Mouse (Mus musculus): ENCODE data around the gene Cdh6.

The Cdh6 gene

DNA sequence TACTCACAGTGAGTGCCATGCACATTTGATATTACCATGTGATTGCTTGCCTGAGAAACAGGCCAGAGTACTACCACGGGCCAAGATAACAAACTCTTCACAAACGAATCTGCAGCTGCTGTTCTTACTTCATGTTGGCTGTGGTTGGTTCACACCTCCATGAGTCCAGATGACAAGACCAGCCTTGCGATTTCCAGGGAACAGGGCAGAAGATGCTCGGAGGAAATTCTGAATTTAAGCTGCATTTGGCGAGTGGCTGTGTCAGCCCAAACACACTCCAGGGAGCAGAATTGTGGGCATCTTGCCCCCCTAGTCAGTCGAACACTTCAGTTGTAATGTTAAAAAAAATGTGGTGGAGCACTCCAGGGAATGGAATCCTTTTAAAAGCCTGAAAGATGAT lies 18.1 kb downstream of the Cdh6 start:
- no peak for DNase-seq

DNA sequence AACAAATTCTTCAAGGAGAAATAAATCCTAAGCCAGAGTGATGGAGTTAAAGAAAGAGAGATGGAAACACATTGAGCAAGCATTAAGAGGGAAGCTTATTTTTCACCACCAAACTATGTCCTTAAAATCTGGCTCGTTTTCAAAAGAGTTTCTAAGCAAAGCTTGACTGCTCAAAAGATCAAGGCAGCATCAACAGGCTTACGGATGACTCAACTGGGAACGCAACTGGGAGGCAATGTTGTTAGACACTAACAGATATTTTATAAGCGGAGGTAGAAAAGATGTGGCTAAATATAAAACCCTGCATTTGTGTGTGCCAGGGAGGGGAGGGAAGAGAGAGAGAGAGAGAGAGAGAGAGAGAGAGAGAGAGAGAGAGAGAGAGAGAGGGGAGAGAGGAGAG lies 31.5 kb downstream of the Cdh6 start:
- DNase-seq = no peak

DNA sequence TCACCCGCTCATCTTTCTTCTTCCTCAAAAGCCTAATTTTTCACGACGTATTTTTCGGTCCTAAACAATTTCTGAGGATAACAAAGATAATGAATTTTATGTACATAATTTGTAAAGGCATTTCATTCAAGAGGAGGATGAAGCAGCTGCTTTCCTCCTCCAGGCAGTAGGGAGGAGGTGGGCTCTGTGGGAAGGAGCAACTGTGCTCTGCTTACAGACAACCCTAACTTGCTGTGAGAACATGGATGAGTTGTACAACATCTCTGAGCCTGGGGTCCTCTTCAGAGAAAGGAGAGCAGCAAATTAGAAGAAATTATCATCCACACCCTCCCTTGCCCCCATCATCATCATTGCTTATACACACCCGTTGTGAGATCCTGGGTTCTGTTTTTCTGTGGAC lies 33.8 kb downstream of the Cdh6 start:
- no peak for DNase-seq

DNA sequence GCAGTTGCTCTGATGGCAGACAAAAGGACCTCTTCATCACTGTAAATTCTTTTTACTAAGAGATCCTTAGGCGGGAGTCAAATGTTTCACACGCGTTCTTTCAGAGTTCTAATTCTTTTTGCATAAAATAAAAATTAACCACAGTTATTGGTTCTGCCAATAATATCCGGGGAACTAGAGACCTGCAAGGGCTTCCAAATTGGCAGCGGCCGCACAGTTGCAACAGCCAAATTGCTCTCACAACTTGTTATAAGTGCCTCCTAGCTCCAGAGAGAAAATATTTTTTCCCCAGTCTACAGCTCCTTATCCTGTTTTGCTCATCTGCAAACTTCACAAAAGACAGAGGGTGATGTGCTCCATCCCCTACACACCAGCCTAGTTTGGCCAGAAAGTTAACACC lies 36.3 kb downstream of the Cdh6 start:
- DNase-seq = no peak

DNA sequence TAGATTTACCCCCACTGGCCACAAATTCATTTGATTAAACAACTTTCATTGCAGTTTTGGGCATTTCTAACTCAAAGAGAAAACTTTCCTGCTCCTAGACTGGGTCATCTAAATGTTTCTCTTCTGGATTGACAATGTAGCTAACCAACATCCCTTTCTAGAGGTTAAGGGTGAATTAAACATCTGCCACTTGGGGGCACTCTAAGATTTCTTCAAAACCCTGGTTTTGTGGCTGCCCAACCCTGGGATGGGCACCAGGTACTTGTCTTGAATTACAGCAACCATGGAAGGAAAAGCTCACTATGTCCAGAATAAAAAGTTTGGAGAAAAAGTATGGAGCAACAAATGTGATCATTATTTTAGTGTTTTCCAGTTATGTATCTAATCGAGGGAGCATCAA lies 39.4 kb downstream of the Cdh6 start:
- peak; percentile 78 for DNase-seq

DNA sequence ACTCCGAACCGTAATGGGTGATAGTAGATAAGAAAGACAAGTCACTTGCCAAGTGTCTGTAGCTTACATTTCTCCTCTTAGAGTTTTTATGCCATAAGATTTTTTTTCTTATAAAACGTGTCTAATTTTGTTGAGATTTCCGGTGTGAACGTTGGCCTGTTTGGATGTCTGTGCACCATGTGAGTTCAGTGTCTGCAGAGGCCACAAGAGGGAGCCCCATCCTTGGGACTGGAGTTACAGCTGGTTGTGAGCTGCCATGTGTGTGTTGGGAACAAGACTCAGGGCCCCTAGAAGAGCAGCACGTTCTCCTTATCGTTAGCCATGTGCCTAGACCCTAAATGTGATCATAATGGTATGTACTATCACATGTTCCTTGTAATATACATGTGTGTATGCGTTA lies 40.1 kb downstream of the Cdh6 start:
- no peak for DNase-seq

DNA sequence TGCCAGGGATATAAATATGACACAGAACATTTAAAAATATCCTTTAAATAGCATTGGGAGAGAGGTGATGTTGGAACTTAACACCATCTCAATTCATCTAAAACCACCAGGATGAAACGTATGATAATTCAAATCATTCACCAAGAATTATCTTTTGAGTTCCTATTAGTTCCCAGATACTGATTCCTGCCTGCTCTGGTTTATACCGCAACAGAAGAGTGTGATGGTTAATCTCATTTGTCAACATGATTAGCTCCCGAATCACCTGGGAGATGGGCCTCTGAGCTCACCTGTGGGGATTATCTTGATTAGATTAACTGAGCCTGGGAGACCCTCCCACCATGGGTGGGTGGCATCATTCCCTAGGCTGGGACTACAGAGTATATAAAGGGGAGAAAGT lies 41.0 kb downstream of the Cdh6 start:
- DNase-seq = no peak

DNA sequence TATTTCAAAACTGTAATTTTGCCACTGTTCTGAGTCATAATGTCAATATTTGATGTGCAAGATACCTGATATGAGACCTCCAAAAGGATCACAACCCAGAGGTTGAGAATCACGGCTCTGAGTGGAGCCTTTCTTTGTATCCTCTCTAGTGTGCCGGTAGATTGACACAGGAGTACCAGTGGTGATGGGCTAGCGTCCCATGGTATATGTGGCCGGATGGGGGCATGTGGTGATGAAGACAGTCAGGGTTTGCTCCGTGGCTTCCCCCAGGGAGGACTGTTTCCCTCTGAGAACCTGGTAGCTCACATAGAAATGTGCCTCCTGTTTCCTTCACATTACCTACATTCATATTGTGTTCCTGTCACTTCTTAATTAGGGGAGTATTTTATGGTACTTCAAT lies 43.2 kb downstream of the Cdh6 start:
- no peak for DNase-seq

DNA sequence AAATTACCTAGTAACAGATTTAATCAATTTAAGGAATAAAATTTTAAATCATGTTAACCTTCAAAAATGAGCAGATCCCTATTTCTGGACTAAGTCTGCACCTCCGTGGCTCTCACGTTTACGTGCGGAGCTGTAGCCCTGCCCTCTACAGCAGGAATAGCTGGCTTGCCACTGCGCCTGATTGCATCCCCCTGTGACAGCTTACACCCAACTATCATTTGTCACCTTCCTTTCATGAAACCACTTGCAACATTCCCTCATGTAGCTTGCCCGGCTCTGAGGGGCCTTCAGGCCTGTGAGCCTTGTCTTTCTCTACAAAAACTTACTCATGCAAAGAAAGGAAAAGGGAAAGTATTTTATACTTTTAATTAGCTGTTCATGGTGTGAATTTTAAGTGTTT lies 73.1 kb downstream of the Cdh6 start:
- no peak for DNase-seq

DNA sequence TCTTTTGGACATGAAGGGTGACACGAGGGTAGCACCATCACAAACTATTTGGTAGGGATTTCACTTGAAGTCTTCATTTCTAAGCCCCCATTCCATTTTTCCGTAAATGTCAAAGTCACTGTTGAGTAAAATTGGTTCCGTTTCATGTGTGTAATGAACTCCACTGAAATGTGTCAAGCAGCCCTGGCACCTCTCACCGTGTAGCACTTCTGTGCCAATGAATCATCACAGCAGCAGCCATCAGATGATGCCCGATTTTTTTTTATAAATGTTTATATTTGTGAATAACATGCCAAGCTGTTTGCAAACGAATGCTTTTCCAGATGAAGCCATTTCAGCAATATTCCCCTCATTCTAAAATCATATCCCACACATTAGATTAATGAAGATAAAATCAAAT lies 75.6 kb downstream of the Cdh6 start:
- no peak for DNase-seq

DNA sequence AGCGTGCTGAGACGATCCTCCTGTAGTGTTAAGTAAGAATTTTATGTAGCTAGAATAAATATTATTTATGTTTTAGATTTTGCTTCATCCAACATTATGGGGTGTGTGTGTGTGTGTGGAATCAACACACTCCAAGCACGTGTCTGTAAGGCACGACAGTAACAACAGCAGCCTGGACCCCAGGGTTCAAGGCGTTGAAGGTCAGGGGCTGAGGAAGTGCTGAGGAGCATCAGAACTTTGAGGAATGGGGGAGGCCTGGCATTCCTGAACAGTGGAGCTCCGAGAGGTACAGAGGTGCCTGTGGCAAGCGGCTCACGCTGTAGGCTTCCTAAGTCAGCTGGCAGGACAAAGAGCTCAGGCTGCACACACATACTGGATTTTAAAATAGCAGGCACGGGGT lies 78.1 kb downstream of the Cdh6 start:
- no peak for DNase-seq

DNA sequence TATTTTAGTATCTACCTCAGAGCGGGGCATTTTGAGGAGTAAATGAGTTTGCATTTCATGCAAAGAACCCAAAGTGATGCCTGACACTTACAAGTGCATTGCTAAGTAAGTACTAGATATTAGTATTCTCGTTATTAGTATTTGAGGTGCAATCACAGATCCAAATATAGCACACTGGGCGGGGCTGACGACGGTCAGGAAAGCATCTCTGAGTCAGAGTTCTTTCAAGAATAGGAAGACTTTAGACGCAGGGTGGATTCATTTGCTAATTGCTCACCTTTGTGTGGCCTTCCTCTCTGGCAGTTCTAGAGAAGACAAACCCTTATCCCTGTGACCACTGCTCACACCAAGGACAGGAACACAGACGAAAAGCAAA lies 78.6 kb downstream of the Cdh6 start:
- no peak for DNase-seq

DNA sequence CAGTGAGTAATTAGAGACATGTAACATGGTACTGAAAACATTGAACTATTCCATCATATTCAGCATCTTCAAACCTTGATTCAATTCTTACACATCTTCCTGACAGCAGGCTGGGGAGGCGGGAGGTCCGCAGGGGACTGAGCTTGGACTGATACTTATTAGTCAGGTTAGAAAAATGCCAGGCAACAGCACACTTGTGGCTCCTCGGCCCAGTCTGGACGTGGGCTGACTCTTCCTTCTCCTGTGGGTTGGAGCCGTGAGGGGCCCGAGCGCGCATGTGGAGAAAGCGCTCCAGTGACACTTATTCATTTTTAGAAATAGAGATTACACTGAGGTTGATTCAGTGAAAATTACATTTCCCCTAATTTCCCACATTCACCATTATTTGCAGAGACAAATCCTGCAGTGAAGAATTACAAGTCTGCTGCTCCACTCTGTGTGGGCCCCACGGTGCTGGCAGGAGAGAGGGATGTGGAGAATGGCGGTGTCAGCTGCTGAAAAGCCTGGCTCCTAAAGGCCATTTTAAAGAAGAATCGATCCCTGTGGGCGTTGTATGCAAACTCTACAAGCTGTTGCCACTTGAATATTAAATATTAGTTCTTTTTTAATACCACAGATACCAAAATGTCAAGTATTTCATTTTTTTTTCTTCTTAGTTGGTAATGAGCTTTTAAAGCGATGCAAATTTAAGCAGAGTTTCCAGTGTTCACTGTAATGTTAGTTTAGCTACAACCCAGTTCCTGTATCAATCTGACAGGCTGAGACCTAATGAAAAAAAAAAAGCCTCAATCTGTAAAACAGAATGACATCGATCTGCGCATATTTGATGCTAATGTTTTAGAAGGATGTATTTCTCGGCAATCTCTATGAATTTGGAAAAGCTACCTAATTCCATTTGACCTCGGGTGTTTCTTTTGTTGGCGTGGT lies 79.3 kb downstream of the Cdh6 start:
- no peak for DNase-seq

DNA sequence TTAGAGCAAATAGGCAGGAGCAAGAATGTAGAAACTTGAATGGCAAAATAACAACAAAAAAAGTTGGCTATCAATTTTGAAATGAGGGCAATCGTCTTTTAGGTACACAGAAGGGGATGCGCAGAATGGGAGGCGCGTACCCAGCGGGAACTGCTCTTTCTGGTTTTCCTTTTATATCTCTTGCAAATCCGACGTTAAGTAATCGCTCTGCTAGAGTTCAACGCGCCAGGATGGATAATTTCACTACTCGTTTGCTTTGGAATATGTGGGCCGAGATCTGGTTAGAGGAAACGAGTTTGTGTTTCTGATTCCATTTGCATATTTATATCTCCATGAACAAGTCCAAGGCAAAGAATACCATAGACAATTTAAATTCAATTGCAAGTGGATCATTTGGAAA lies 81.4 kb downstream of the Cdh6 start:
- no peak for DNase-seq

DNA sequence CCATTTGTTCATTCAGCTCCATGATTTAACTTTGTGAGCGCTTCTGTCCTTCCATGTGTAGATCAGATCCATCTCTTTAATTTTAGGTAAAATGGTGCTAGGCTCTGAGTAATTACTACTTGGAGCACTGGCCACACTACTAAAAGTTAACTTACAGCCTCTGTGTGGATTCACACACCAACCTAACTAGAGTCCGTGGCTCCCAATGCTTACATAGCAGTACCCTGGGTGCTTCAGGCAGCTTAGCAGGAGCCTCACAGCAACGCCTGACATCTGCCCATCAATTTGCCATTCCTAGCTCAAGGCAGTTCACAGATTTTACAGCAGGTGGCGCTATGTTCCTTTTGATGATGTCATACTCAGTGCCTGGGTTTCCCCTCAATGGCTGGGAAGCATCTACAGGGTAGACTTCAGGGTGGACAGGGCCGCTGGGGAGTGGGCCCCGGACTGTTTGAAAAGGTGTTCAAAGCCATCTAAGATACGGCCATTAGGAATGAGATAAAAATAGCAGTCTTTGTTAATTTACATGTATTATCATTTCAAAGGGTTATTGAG lies 84.9 kb downstream of the Cdh6 start:
- DNase-seq = peak; percentile 73

DNA sequence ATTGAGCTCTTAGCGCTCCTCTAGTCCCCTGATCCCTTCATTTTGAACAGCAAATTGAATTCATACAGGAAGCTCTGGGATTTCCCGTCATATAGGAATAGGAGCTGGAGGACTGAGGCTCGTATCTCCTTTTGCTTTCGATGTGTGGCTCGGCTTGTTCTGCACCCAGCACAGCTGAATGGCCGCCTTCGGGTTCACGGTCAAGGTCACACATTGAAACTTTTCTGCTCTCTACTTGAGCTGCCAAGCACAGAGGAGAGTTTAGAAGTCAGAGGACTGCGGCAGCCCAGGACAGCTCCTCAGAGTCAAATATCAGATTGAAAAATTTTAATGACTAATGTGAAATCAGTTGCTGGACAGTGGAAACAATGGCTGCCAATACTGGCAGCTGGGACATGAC lies 88.7 kb downstream of the Cdh6 start:
- no peak for DNase-seq

DNA sequence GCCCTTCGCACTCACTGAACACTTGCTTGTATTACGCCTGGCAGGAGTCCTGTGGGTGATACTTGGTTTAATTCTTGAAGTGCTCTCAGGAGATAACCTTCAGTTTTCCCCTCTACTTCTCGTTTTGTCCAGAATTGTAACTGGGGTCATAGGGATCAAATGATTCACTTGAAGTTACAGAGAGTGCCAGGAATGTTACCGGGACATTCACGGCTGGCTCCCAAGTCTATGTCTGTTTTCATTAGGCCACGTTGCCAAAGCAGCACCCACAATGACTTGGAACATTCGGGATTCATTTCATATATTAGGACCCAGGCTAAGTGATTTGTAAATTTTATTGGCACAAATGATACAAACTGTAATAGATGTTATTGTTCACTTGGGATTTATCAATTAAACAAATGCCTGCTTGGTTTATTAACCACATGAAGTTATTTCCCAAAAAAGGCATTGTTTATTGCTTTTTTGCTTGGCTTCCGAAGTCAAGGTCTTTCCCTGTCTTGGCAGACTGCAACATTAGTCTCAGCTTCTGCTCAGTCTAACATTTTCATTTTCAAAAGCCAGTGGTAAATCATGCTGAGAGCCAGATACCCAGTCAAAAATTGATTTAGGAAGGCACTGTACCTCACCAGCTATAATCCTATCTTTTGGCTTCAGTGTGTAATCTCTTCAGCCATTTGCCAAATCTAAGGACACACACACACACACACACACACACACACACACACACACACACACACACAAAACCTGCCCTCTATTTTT lies 96.4 kb downstream of the Cdh6 start:
- no peak for DNase-seq

DNA sequence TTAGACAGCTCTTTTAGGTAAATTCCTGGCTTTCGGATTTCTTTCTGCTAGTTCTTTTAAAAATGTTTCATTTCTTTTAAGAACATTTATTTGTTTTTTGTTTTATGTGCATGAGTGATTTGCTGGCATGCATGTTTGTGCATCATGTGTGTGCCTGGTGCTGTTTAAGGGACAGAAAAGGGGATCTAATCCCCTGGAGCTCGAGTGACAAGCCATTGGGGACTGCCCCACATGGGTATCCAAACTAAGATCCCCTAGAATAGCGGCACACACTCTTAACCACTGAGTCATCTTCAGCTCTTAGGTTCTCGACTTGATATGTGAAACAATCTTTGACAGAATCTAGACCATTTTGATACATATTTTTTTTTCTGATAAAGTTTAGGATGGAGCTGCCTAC lies 99.4 kb downstream of the Cdh6 start:
- no peak for DNase-seq

DNA sequence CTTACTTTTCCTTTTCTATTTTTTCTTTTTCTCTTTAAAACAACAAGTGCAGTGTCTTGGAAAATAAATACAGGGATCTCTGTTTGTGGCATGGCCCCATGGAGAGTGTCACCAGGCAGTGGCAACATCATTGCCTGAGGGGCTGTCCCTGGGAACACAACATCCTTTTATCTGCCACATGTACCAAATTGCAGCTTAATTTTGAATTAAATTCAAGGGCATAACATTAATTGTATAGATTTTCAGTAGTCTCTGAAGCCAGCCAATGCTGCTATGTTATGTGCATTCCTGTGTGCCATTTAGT lies 105.3 kb downstream of the Cdh6 start:
- DNase-seq = no peak

DNA sequence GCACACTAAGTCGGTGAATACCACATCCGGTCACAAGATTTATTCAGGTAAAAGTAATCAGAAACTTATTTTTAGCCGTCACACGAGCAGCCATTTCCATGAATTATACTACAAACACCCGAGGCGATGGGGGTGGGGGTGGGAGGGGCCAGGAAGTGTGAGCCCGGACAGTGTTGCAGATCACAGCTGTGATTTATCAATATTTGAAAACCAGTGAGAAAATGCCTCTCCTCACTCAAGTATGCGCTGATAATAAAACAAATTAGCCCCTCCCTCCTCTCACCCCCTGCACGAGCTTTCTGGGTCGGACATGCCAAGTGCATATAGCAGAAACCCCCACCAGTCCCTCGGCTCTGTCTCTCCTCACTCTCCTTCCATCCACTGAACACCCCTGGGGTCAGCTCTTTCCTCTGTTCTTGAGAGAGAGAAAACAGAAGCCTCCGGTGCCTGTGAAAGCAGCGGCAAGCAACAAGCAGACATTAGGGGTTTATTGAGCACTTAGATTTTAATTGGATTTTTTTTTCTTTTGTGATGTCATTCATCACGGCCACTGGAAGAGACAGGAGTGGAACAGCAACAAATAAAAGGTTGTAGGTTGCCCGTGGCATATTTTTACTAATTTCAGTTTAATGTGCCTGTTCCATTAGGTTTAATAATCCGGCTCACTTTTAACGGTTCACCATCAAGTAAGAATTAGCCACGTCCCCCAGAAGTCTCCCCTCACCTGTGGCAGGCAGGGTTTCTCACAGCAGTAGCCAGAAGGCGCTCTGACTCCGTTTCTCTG lies 105.9 kb downstream of the Cdh6 start:
- peak; percentile 36 for DNase-seq

DNA sequence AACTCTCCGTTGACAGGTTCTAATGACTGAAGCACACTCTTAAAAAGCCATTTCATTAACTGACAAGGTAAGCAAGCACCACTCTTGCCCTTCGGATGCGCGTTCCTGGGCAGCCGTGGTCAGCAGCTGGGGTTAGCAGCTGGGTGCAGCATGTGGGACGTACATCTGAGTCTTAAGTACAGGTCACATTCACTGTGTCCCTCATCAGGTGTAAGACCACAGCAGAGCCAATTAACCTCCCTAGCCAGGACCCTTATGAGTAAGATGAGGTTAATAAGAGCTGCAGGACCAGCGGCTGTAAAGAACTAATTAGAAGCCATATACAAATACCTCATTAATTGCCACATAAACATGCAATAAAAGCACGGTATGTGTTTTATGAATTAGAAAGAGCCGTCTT lies 106.7 kb downstream of the Cdh6 start:
- peak; percentile 17 for DNase-seq

DNA sequence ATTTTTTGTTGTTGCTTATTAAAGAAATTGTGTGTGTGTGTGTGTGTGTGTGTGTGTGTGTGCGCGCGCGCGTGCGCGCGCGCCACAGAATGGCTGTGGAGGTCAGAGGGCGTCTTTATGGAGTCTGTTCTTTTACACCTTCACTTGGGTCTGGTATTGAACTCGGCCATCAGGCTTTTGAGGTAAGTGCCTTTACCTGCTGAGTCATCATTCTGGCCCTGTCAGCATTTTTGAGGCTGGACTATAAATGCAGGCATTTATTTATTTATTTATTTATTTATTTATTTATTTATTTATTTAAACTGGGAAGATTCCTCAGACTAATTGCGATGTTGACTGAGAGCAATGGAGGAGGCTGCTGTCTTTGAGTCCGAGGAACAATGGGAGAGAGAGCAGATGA lies 109.8 kb downstream of the Cdh6 start:
- no peak for DNase-seq

DNA sequence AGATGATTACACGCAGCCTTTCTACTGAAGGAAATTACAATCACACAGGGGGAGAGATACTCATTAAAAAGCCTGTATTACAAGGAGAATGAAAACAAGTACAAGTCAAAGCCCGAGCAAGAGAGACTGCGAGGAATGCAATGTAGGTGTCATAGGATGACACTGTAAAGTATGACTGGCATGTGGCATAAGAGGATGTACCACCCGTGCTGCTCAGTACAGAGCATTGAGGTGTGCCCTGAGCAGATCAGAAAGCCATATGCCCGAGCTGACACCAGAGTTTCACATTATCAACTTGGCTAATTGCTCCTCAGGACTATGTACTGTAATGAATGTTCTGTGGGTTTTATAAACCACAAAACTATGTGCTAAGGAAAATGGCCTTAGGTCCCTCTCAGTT lies 115.7 kb downstream of the Cdh6 start:
- DNase-seq = no peak

DNA sequence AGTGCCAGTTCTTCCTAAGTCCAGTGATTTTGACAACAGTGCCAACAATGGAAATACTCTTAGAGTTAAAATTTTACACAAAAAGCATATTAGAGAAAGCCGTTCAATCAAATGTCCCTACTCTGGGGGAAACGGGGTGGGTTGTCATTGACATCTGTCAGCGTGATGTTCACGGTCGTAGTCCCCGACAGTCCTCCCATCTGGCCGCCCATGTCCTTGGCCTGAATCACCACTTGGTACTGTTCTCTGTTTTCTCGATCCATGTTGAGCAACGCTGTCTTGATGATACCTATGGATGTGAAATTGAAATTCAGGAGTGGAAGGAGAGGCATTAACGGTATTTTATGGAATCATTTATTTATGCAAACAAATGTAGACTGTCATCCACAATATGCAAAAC lies 116.2 kb downstream of the Cdh6 start:
- no peak for DNase-seq
